Mouse (Mus musculus) neural tube, embryonic 11.5 days (tissue): ENCODE measurements around the gene Nsmce4a. TPM values are rescaled to one million over a fixed set of nuclear protein-coding genes. Genes with fewer than 3 reads are reported as not detected.
"Not testable (repeated sequence)": the region's sequence is repeated elsewhere in the genome, so short reads cannot be mapped to it uniquely, and the experiment has no call there.

Experiments used
- ATAC-seq: fragments of 200-750 bp; cut with Nextera tagmentation; 2 replicates; pipeline ENCODE4 v1.8.0; 2017; ENCODE audit warnings: moderate number of reproducible peaks, mild to moderate bottlenecking, moderate TSS enrichment, moderate library complexity; ENCODE audit not compliant: insufficient read depth, low FRiP score, low TSS enrichment
- DNase-seq: peaks from one replicate; pipeline ENCODE4 v3.0.0-alpha.2; 2015; ENCODE audit warnings: low spot score
- H3K27ac ChIP-seq: fragments of 300-500 bp; sonication (generic); 2 replicates; pipeline ENCODE4 v1.5.1; 2014; ENCODE audit warnings: low read depth, mild to moderate bottlenecking, low read length
- H3K27me3 ChIP-seq: fragments of 300-500 bp; sonication (generic); 2 replicates; pipeline ENCODE4 v1.6.1; 2014; ENCODE audit warnings: mild to moderate bottlenecking, low read length, mixed read lengths; ENCODE audit not compliant: control insufficient read depth, insufficient read depth
- H3K36me3 ChIP-seq: fragments of 300-500 bp; sonication (generic); 2 replicates; pipeline ENCODE4 v1.6.1; 2014; ENCODE audit warnings: mild to moderate bottlenecking, low read length, moderate library complexity, mixed read lengths; ENCODE audit not compliant: control insufficient read depth, insufficient read depth
- H3K4me1 ChIP-seq: fragments of 300-500 bp; sonication (generic); 2 replicates; pipeline ENCODE4 v1.6.1; 2014; ENCODE audit warnings: low read length, mixed read lengths; ENCODE audit not compliant: control insufficient read depth, insufficient read depth
- H3K4me2 ChIP-seq: fragments of 300-500 bp; sonication (generic); 2 replicates; pipeline ENCODE4 v1.6.1; 2014; ENCODE audit warnings: low read depth, mild to moderate bottlenecking, moderate library complexity
- H3K4me3 ChIP-seq: fragments of 300-500 bp; sonication (generic); 2 replicates; pipeline ENCODE4 v1.5.1; 2014; ENCODE audit warnings: low read depth, low read length
- H3K9ac ChIP-seq: fragments of 300-500 bp; sonication (generic); 2 replicates; pipeline ENCODE4 v1.6.1; 2014; ENCODE audit warnings: mild to moderate bottlenecking, low read length
- H3K9me3 ChIP-seq: fragments of 300-500 bp; sonication (generic); 2 replicates; pipeline ENCODE4 v1.6.1; 2016; ENCODE audit warnings: low read length; ENCODE audit not compliant: control insufficient read depth
- WGBS: fragments of 180-500 bp; shearing (Covaris S2); extraction: QIAGEN DNeasy Blood & Tissue Kit; methylation state at CpG from one replicate; pipeline ENCODE4 v1.1.7; 2014; 5-methylcytosine and 5-hydroxymethylcytosine counted together
- polyA plus RNA-seq: library from polyadenylated mRNA; unstranded; fragments of >200 nt; fragmentation: Nextera tagmentation; extraction: Ambion mirVana; gene quantifications from 2 replicates; pipeline ENCODE4 v1.2.1, GENCODE M21; 2014

Gene Nsmce4a
- polyA plus RNA-seq, 1 experiment from 2014 or later, result 189 TPM

GRCm38 (mm10) chr7:130603556-130603955 lies 30.6 kb upstream of the Nsmce4a start:
- no peaks in the 10 kb centered on the region for H3K36me3 ChIP-seq
- H3K27me3 ChIP-seq, result no peaks in the 10 kb centered on the region
- no peak overlapping the region for H3K4me2 ChIP-seq
- H3K9ac ChIP-seq, result no peak overlapping the region
- H3K27ac ChIP-seq, result no peak overlapping the region
- DNase-seq (no peak), ATAC-seq (no peak)
- H3K9me3 ChIP-seq, result no peaks in the 10 kb centered on the region
- no peaks in the 10 kb centered on the region for H3K4me1 ChIP-seq
- WGBS, result 91% methylated on average over 5 of the region's 5 CpGs
- H3K4me3 ChIP-seq, result no peak overlapping the region

DNA sequence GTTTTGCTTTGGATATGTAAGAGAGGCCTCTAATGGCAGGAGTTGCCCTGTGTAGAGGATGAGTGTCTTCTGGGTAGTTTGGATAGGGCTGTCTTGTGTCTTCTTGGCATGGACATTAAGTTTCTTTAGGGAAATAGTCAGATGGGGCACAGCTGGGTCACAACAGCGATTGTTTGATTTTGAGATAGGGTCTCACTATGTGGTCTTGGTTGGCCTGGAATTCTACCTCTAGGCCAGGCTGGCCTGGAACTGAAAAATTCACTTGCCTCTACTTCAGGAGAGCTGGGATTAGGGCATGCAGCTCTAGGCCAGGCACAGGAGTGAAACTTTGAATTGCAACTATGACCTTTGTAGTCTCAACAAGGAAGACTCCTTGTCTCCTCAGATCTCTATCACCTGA lies 29.9 kb upstream of the Nsmce4a start:
- no peak overlapping the region for H3K9ac ChIP-seq
- no peak overlapping the region for H3K27ac ChIP-seq

GRCm38 (mm10) chr7:130600546-130600945 lies 27.6 kb upstream of the Nsmce4a start:
- ATAC-seq (no peak), DNase-seq (no peak)
- Histone ChIP-seq H3K4me1 (no peaks in the 10 kb centered on the region), H3K9ac (no peak overlapping the region), H3K9me3 (no peaks in the 10 kb centered on the region), H3K4me2 (no peak overlapping the region), H3K27me3 (no peaks in the 10 kb centered on the region), H3K27ac (no peak overlapping the region), H3K36me3 (no peaks in the 10 kb centered on the region), H3K4me3 (no peak overlapping the region)
- 75% methylated on average over 2 of the region's 2 CpGs for WGBS

More for the DNA sequence above, 29.9 kb upstream of the Nsmce4a start:
- no peaks in the 10 kb centered on the region for H3K36me3 ChIP-seq
- no peak overlapping the region for H3K4me2 ChIP-seq
- DNase-seq (no peak), ATAC-seq (no peak)
- no peaks in the 10 kb centered on the region for H3K27me3 ChIP-seq
- no peaks in the 10 kb centered on the region for H3K9me3 ChIP-seq
- H3K4me3 ChIP-seq, result no peak overlapping the region
- WGBS, result 94% methylated on average over 1 of the region's 1 CpGs
- no peaks in the 10 kb centered on the region for H3K4me1 ChIP-seq

- ATAC-seq (no peak), DNase-seq (no peak)
- no peak overlapping the region for H3K27ac ChIP-seq
- H3K36me3 ChIP-seq, result no peaks in the 10 kb centered on the region
- H3K4me2 ChIP-seq, result no peak overlapping the region
- H3K4me3 ChIP-seq, result no peak overlapping the region
- no peaks in the 10 kb centered on the region for H3K4me1 ChIP-seq
- WGBS, result 91% methylated on average over 3 of the region's 3 CpGs
- no peaks in the 10 kb centered on the region for H3K27me3 ChIP-seq
- no peaks in the 10 kb centered on the region for H3K9me3 ChIP-seq
- H3K9ac ChIP-seq, result no peak overlapping the region
Observed at GRCm38 (mm10) chr7:130600074-130600473, 27.2 kb upstream of the Nsmce4a start.

DNA sequence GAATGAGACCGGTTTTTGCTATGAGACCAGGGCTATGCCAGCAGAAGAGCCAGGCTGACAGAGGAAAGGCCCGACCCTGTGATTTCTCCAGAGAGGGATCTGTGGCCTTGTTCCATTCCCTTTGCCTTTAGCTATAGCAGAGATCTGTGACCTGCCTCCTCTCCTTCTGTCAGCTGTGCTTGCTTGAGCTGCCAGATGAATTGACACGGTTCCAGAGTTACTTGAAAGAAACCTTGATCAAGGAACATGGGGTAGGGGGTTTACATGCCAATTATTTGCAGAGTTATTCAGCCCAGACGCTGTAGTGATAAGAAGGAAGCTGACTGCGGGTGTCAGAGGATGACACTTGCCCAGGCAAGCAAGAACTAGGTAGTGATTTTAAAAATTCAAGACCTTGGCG lies 24.6 kb upstream of the Nsmce4a start:
- H3K4me3 ChIP-seq, result no peak overlapping the region
- no peak for ATAC-seq
- no peaks in the 10 kb centered on the region for H3K27me3 ChIP-seq
- no peak overlapping the region for H3K9ac ChIP-seq
- no peaks in the 10 kb centered on the region for H3K36me3 ChIP-seq
- WGBS, result 83% methylated on average over 6 of the region's 6 CpGs
- H3K4me2 ChIP-seq, result no peak overlapping the region
- no peaks in the 10 kb centered on the region for H3K9me3 ChIP-seq
- no peak for DNase-seq
- no peak overlapping the region for H3K27ac ChIP-seq
- H3K4me1 ChIP-seq, result no peaks in the 10 kb centered on the region

DNA sequence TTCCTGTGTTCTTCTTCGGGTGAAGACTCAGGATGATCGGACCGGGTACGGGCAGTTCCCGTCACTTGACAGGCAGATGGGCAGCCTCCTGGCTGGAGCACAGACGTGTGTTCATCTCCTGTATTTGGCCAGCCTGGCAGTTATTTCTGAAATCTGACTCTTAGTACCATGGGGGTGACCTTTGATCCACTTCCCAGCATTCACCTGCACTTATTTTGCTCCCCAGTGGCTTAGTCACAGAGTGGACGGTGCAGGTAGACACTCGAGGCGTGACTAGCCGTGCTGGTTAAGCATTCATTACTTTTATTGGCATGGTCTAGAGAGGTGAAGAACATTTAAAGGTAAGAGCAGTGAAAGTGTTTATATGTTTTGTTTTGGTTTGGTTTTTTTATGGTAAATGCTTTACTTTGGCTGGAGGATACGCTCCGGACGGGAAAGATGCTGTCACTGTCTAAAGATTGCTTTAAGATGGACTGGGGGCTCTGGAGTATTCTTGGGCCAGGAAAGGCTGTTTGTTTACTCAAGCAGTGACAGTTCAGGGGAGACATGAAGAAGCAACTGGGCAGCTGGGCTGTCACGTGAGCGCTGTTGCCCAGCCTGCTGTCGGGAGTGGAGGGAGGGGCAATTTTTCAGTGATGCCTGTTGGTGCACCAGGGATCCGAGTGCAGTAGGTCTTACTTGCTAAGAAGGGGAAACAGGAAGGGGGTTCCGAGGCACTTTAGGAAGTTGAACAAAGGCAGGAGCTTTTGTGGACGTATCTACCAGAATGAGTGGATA lies 23.3 kb upstream of the Nsmce4a start:
- not testable (repeated sequence) for H3K4me3 ChIP-seq, H3K9ac ChIP-seq, ATAC-seq, H3K36me3 ChIP-seq, DNase-seq, H3K4me2 ChIP-seq, H3K4me1 ChIP-seq, H3K27ac ChIP-seq, H3K9me3 ChIP-seq, H3K27me3 ChIP-seq
- WGBS, result 61% methylated on average over 9 of the region's 19 CpGs

GRCm38 (mm10) chr7:130593375-130594239 lies 20.7 kb upstream of the Nsmce4a start:
- H3K4me1 ChIP-seq, H3K4me2 ChIP-seq, H3K36me3 ChIP-seq, H3K9me3 ChIP-seq, H3K27ac ChIP-seq, H3K27me3 ChIP-seq, H3K4me3 ChIP-seq, DNase-seq, H3K9ac ChIP-seq: not testable (repeated sequence)
- WGBS, result 57% methylated on average over 7 of the region's 11 CpGs
- peak; percentile 74 for ATAC-seq

DNA sequence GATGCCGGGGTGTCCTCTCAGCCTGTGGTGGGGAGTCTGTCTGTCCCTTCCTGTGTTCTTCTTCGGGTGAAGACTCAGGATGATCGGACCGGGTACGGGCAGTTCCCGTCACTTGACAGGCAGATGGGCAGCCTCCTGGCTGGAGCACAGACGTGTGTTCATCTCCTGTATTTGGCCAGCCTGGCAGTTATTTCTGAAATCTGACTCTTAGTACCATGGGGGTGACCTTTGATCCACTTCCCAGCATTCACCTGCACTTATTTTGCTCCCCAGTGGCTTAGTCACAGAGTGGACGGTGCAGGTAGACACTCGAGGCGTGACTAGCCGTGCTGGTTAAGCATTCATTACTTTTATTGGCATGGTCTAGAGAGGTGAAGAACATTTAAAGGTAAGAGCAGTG lies 20.1 kb upstream of the Nsmce4a start:
- not testable (repeated sequence) for H3K9me3 ChIP-seq, H3K4me2 ChIP-seq, H3K4me3 ChIP-seq, H3K27me3 ChIP-seq, H3K27ac ChIP-seq, H3K9ac ChIP-seq, DNase-seq, ATAC-seq, H3K36me3 ChIP-seq, H3K4me1 ChIP-seq
- WGBS, result no CpG with 5 or more reads among the region's 11 CpGs
